Mouse (Mus musculus): ENCODE measurements around the gene Gja10. TPM values are rescaled to one million over a fixed set of nuclear protein-coding genes. Genes with fewer than 3 reads are reported as not detected.

The Gja10 gene
- polyA plus RNA-seq, 1 experiment = not detected

DNA sequence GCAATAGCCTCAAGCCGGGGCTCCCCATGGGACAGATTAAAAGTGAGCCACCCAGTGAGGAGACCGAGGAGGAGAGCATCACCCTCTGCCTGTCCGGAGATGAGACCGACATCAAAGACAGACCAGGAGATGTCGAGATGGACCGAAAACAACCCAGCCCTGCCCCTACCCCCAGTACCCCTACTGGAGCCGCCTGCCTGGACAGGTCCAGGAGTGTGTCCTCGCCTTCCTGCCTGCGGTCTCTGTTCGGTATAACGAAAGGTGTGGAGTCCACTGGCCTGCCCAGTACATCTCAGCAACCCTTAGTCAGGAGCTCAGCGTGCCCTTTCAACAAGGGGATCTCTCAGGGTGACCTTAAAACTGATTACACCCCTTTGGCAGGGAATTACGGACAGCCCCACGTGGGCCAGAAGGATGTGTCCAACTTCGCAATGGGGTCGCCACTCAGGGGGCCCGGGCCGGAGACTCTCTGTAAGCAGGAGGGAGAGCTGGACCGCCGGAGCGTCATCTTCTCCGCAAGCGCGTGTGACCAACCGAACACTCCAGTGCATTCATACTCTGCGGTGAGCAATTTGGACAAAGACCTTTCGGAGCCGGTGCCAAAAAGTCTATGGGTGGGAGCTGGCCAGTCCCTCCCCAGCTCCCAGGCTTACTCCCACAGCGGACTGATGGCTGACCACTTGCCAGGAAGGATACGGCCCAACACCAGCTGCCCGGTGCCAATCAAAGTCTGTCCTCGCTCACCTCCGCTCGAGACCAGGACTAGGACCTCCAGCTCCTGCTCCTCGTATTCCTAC, 40.0 kb downstream of the Gja10 start:
- DNase-seq (ENCODE audit: extremely low spot score in 1 of 2, low spot score in 1 of 2) = no peak

GRCm38 (mm10) chr4:32561555-32562095, 40.9 kb downstream of the Gja10 start:
- DNase-seq (ENCODE audit: extremely low spot score in 1 of 2, low spot score in 1 of 2) = peak; percentile 38 to 71

DNA sequence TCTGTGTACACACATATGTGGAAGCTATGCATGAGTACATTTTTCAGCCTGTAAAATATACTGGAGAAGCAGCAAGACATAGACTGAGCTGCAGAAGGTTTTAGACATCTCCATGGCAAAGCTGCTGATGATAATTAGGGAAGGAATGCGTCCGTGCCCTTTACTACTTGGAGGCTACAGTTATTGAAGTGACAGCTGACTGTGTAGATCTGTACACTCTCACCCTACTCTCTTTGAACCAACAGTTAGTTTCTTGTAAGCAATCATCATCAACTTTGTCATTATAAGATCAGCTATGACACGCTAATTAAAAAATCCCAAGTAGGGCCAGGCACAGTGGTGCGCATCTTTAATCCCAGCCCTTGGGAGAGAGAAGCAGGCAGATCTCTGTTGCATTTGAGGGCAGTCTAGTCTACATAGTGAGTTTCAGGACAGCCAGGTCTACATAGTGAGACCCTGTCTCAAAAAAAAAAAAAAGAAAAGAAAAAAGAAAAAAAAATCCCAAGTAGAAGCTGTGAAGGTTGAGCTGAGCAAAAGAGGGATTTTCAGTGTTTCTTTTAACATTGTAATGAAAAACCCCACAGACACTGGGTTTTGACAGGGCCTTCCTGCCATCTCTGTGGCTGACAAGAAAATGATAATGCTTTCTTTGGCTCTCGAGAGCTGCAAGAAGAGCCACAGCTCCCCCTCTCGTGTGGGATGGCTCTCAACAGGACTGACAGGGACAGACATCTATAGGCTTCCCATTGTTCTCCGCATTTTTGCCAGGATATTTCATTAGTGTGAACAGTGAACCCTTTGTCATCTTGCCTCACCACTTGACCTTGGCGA, 41.6 kb downstream of the Gja10 start:
- DNase-seq (ENCODE audit: extremely low spot score in 1 of 2, low spot score in 1 of 2) = peak in 1 of 2 experiments; percentile 54

- peak in 1 of 2 experiments; percentile 57 for DNase-seq (ENCODE audit: extremely low spot score in 1 of 2, low spot score in 1 of 2)
Measured at GRCm38 (mm10) chr4:32560246-32560645, 42.3 kb downstream of the Gja10 start.

DNA sequence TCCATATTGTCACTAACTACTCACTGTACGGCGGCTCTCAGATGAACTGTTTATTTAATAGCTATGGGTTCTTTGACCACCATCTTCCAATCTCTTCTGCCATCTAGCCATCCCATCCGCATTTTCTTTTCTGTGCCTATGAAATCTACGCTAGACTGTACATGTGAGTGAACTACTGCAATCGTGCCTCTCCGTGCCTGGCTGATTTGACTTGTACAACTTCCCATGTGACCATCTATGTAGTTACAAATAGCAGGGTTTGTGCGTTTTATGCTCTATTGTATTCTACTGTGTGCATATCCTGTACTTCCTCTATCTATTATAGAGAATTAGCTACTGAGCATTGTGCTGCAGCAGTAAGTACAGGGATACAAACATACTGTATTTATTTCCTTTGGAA, 47.1 kb downstream of the Gja10 start:
- DNase-seq (ENCODE audit: extremely low spot score in 1 of 2, low spot score in 1 of 2) = no peak

- no peak for DNase-seq (ENCODE audit: extremely low spot score in 1 of 2, low spot score in 1 of 2)
Measured at GRCm38 (mm10) chr4:32551337-32551736, 51.2 kb downstream of the Gja10 start.

- DNase-seq (ENCODE audit: extremely low spot score in 1 of 2, low spot score in 1 of 2) = no peak
Measured at GRCm38 (mm10) chr4:32549150-32549549, 53.4 kb downstream of the Gja10 start.

Other genes with a start within 250 kb of the Gja10 start
- 4.9 and 5.3 TPM in 2 replicates for gene Casp8ap2, start 12.7 kb upstream of the Gja10 start, polyA plus RNA-seq (2012; rRNA removed)
- gene Mdn1, start 54.4 kb upstream of the Gja10 start, polyA plus RNA-seq (2012; rRNA removed) = 35.9 and 38.4 TPM in 2 replicates
- gene Lyrm2, start 197.5 kb upstream of the Gja10 start, polyA plus RNA-seq (2012; rRNA removed) = 58.5 and 67.1 TPM in 2 replicates

All from frontal cortex, adult 2 months (tissue).